Mouse (Mus musculus) adrenal gland, postnatal 4 days (tissue): ENCODE measurements around the gene Atp1a1. TPM values are rescaled to one million over a fixed set of nuclear protein-coding genes. Genes with fewer than 3 reads are reported as not detected.

Experiments
- DNase-seq, 2 experiments: peaks; one replicate each; pipeline ENCODE4 v3.0.0; 2021 to 2022; ENCODE audit warnings: low spot score in 2 of 2, mixed read lengths in 2 of 2
- long read RNA-seq, 2 experiments: library from polyadenylated mRNA; stranded (forward); transcript quantifications; one replicate each; pipeline ENCODE4 v2.0.0; 2021
- total RNA-seq, 2 experiments: library from RNA; stranded (reverse); gene quantifications; 2 replicates each; pipeline ENCODE4 v1.2.3; 2021

Atp1a1 gene
- total RNA-seq = 100 to 1,000 TPM; 675 to 838 TPM
- long read RNA-seq, experiment 1, transcript Atp1a1-201 (23 exons, 3,679 nt) = major isoform, 46 of 95 reads
- long read RNA-seq, experiment 1, partial matches to known transcripts = 17 of 95 reads
- long read RNA-seq, experiment 1, other reads (novel, unspliced or antisense) = 32 of 95 reads
- long read RNA-seq, experiment 2, transcript Atp1a1-201 (23 exons, 3,679 nt) = major isoform, 45 of 147 reads
- long read RNA-seq, experiment 2, partial matches to known transcripts = 33 of 147 reads
- long read RNA-seq, experiment 2, other reads (novel, unspliced or antisense) = 69 of 147 reads

GRCm38 (mm10) chr3:101604550-101605223, at the start of gene Atp1a1:
Atp1a1 (minus strand) TSS chr3:101604684.
- peak; percentile 93 to 98 for DNase-seq

- DNase-seq = no peak
These were observed 49.0 kb upstream of the Atp1a1 start for GRCm38 (mm10) chr3:101653446-101653845.

- no peak for DNase-seq
These were observed 48.5 kb upstream of the Atp1a1 start for GRCm38 (mm10) chr3:101652967-101653366.

- DNase-seq = no peak
These were observed 45.8 kb upstream of the Atp1a1 start for GRCm38 (mm10) chr3:101650328-101650727.

GRCm38 (mm10) chr3:101649271-101649670, 44.8 kb upstream of the Atp1a1 start:
- DNase-seq = no peak

GRCm38 (mm10) chr3:101648096-101648793, 43.8 kb upstream of the Atp1a1 start:
- DNase-seq = no peak

- DNase-seq = no peak
These were observed 42.3 kb upstream of the Atp1a1 start for GRCm38 (mm10) chr3:101646806-101647205.

GRCm38 (mm10) chr3:101645569-101646106, 41.2 kb upstream of the Atp1a1 start:
- DNase-seq = no peak

- no peak for DNase-seq
These were observed 39.7 kb upstream of the Atp1a1 start for GRCm38 (mm10) chr3:101644062-101644802.

- DNase-seq = no peak
These were observed 38.8 kb upstream of the Atp1a1 start for GRCm38 (mm10) chr3:101643264-101643663.

GRCm38 (mm10) chr3:101638223-101638622, 33.7 kb upstream of the Atp1a1 start:
- no peak for DNase-seq

GRCm38 (mm10) chr3:101636510-101636909, 32.0 kb upstream of the Atp1a1 start:
- no peak for DNase-seq

- no peak for DNase-seq
These were observed 31.6 kb upstream of the Atp1a1 start for GRCm38 (mm10) chr3:101636086-101636485.

- no peak for DNase-seq
These were observed 29.8 kb upstream of the Atp1a1 start for GRCm38 (mm10) chr3:101634141-101634900.

- no peak for DNase-seq
These were observed 23.8 kb upstream of the Atp1a1 start for GRCm38 (mm10) chr3:101628255-101628654.

GRCm38 (mm10) chr3:101624287-101624686, 19.8 kb upstream of the Atp1a1 start:
- no peak for DNase-seq

GRCm38 (mm10) chr3:101619017-101619416, 14.5 kb upstream of the Atp1a1 start:
- no peak for DNase-seq

- DNase-seq = no peak
These were observed 14.0 kb upstream of the Atp1a1 start for GRCm38 (mm10) chr3:101618505-101618904.

- DNase-seq = no peak
These were observed 13.0 kb upstream of the Atp1a1 start for GRCm38 (mm10) chr3:101617451-101617850.

- DNase-seq = no peak
These were observed 12.5 kb upstream of the Atp1a1 start for GRCm38 (mm10) chr3:101617007-101617406.
